Mouse (Mus musculus) heart, postnatal 0 days (tissue): ENCODE data around the gene Tmed10.

Source experiments
- CTCF ChIP-seq: IDR thresholded peaks from 2 replicates; pipeline ENCODE4 v1.5.1; 2016; ENCODE audit warnings: antibody characterized with exemption, control low read depth, low read depth
- EP300 ChIP-seq: IDR thresholded peaks from 2 replicates; pipeline ENCODE4 v1.6.1; 2016; ENCODE audit warnings: antibody characterized with exemption, low read depth

GRCm38 (mm10) chr12:85378271-85378670 lies 3.6 kb upstream of the Tmed10 start:
- TF ChIP-seq CTCF (no peak), EP300 (no peak)
